Mouse (Mus musculus) stomach, embryonic 16.5 days (tissue): ENCODE results near the gene Kctd13. TPM values are rescaled to one million over a fixed set of nuclear protein-coding genes. Genes with fewer than 3 reads are reported as not detected.
A peak's percentile ranks its signal among the peaks of the same experiment; 100 is the strongest.
"Not testable (repeated sequence)": the region's sequence is repeated elsewhere in the genome, so short reads cannot be mapped to it uniquely, and the experiment has no call there.

Experiments used
- ATAC-seq: fragments of 200-750 bp; cut with Nextera tagmentation; 2 replicates; pipeline ENCODE4 v1.8.0; 2017; ENCODE audit warnings: moderate number of reproducible peaks, moderate TSS enrichment; ENCODE audit not compliant: insufficient read depth, low FRiP score
- H3K27ac ChIP-seq: fragments of 300-500 bp; sonication (generic); 2 replicates; pipeline ENCODE4 v1.5.1; 2014; ENCODE audit warnings: low read length
- H3K27me3 ChIP-seq: fragments of 300-500 bp; sonication (generic); 2 replicates; pipeline ENCODE4 v1.6.1; 2014; ENCODE audit warnings: low read length, control low read depth, mixed read lengths; ENCODE audit not compliant: control insufficient read depth, insufficient read depth
- H3K36me3 ChIP-seq: fragments of 300-500 bp; sonication (generic); 2 replicates; pipeline ENCODE4 v1.6.1; 2014; ENCODE audit warnings: low read length; ENCODE audit not compliant: control insufficient read depth, insufficient read depth
- H3K4me1 ChIP-seq: fragments of 300-500 bp; sonication (generic); 2 replicates; pipeline ENCODE4 v1.6.1; 2014; ENCODE audit warnings: low read length, control low read depth, mixed read lengths; ENCODE audit not compliant: control insufficient read depth, insufficient read depth
- H3K4me2 ChIP-seq: fragments of 300-500 bp; sonication (generic); 2 replicates; pipeline ENCODE4 v1.6.1; 2014; ENCODE audit warnings: low read depth, low read length, mixed read lengths
- H3K4me3 ChIP-seq: fragments of 300-500 bp; sonication (generic); replicated peaks from 2 replicates; pipeline ENCODE4 v1.5.1; 2014; ENCODE audit warnings: mild to moderate bottlenecking, low read length
- H3K9ac ChIP-seq: fragments of 300-500 bp; sonication (generic); 2 replicates; pipeline ENCODE4 v1.6.1; 2014; ENCODE audit warnings: low read length
- H3K9me3 ChIP-seq: fragments of 300-500 bp; sonication (generic); replicated peaks from 2 replicates; pipeline ENCODE4 v1.6.1; 2016; ENCODE audit warnings: low read length, control low read depth; ENCODE audit not compliant: control insufficient read depth
- WGBS: fragments of 180-500 bp; shearing (Covaris S2); extraction: QIAGEN DNeasy Blood & Tissue Kit; methylation state at CpG from one replicate; pipeline ENCODE4 v1.1.7; 2014; 5-methylcytosine and 5-hydroxymethylcytosine counted together
- polyA plus RNA-seq: library from polyadenylated mRNA; unstranded; fragments of >200 nt; fragmentation: Nextera tagmentation; extraction: Ambion mirVana; gene quantifications from 2 replicates; pipeline ENCODE4 v1.2.1, GENCODE M21; 2015

Kctd13 gene
- polyA plus RNA-seq, 1 experiment from 2014 or later: 11.3 TPM

DNA sequence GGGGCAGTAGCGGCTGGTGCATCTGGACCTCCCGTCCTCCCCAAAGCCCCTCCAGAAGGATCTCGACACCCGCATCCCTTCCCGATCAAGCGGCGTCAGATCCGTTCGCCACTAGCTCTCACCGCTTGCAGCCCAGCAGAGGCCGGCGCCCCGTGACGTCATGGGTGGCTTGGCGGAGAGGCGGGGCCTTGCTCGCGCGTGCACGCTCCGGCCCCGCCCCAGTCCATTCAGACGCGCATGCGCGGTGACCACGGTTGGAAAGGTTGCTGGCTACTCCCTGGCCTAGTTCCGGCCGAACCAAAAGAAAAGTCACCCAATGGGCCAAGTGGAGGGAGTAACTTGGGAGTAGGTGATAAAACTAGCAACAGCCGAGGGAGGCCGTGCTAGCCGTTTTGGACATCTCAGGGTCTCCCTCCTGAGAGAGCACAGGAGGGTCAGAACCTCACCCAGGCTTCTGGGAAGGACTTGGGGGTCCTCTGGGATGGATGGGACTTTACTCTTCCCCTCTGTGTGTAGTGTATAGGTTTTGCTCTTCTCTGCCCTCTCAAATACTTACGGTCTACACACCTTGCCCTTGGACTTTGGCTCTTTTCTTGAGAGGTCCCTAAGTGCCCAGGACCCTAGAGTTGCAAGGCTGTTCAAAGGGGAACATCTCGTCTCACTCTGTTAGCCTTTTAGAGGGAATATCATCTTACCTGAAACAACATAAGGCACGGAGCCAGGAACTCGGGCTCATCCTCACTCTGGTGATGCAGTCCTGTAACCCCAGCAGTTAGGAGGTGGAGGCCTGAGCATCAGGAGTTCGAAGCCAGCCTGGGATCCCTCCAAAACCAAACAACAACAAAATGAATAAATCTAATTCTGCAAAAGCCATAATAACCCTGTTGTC, 30.3 kb upstream of the Kctd13 start:
- Histone ChIP-seq H3K36me3 (no peaks in the 10 kb centered on the region), H3K4me2 (peak overlapping the region; percentile 82), H3K4me3 (peak overlapping the region; percentile 69), H3K27ac (peak overlapping the region; percentile 78), H3K4me1 (peaks cover 15% of the 10 kb centered on the region), H3K9me3 (no peaks in the 10 kb centered on the region), H3K9ac (peak overlapping the region; percentile 86), H3K27me3 (no peaks in the 10 kb centered on the region)
- WGBS: 11% methylated on average over 37 of the region's 37 CpGs
- peak; percentile 98 for ATAC-seq

- H3K4me3 ChIP-seq, H3K4me2 ChIP-seq, H3K36me3 ChIP-seq, H3K9me3 ChIP-seq, H3K9ac ChIP-seq, H3K27ac ChIP-seq, ATAC-seq, H3K27me3 ChIP-seq: not testable (repeated sequence)
- WGBS: 95% methylated on average over 7 of the region's 9 CpGs
- peaks cover 15% of the 10 kb centered on the region for H3K4me1 ChIP-seq
These were observed 28.9 kb upstream of the Kctd13 start for GRCm38 (mm10) chr7:126899781-126900180.

DNA sequence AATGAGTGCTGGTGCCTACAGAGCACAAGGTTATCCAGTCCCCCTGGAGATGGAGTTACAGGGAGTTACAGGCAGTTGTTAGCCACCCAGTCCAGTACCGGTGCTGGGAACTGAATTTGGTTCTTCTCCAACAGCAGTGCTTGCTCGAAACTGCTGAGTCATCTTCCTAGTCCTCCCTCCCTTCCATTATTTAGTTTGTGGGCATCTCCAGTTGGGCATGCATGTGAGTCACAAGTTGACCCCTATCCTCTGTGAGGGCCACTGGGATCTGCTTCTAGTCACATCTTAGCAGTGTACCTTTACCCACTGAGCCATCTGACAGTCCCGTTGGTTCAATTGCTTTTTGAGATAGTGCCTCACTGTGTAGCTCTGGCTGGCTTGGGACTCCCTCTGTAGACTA, 23.1 kb upstream of the Kctd13 start:
- H3K4me1 ChIP-seq: no peaks in the 10 kb centered on the region
- no peak for ATAC-seq
- no peak overlapping the region for H3K27ac ChIP-seq
- 66% methylated on average over 3 of the region's 3 CpGs for WGBS
- H3K27me3 ChIP-seq: no peaks in the 10 kb centered on the region
- no peaks in the 10 kb centered on the region for H3K36me3 ChIP-seq
- H3K9me3 ChIP-seq: no peaks in the 10 kb centered on the region
- no peak overlapping the region for H3K4me3 ChIP-seq
- H3K4me2 ChIP-seq: no peak overlapping the region
- H3K9ac ChIP-seq: no peak overlapping the region

GRCm38 (mm10) chr7:126914844-126915243, 13.8 kb upstream of the Kctd13 start:
- WGBS: 72% methylated on average over 3 of the region's 3 CpGs

DNA sequence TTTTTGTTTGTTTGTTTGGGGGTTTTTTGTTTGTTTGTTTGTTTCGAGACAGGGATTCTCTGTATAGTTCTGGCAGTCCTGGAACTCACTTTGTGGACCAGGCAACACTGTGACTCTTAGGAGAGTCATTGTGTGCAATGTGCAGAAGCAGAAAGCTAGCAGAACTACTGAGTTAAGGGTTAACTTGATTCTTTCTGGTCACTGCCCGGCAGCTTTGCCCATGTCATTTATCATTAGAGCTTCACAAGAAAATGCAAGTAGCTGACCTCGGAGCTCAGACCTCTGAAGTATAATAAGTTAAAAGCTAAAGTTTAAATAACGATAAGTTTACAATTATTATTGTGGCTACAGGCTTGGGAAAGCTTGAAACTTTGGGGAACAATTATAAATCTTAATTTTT, 10.3 kb upstream of the Kctd13 start:
- not testable (repeated sequence) for H3K9me3 ChIP-seq, H3K27ac ChIP-seq, H3K27me3 ChIP-seq, H3K4me3 ChIP-seq, H3K9ac ChIP-seq, ATAC-seq, H3K36me3 ChIP-seq, H3K4me2 ChIP-seq
- 18% methylated on average over 4 of the region's 4 CpGs for WGBS
- H3K4me1 ChIP-seq: peaks cover 11% of the 10 kb centered on the region

More at GRCm38 (mm10) chr7:126914844-126915243, 13.8 kb upstream of the Kctd13 start:
- H3K36me3 ChIP-seq: no peaks in the 10 kb centered on the region
- H3K4me3 ChIP-seq: no peak overlapping the region
- ATAC-seq: no peak
- no peak overlapping the region for H3K27ac ChIP-seq
- H3K27me3 ChIP-seq: no peaks in the 10 kb centered on the region
- H3K9me3 ChIP-seq: no peaks in the 10 kb centered on the region
- H3K4me2 ChIP-seq: no peak overlapping the region
- no peak overlapping the region for H3K9ac ChIP-seq
- no peaks in the 10 kb centered on the region for H3K4me1 ChIP-seq

- Histone ChIP-seq H3K4me1 (peaks cover 11% of the 10 kb centered on the region), H3K9ac (no peak overlapping the region), H3K36me3 (no peaks in the 10 kb centered on the region), H3K4me2 (no peak overlapping the region), H3K4me3 (no peak overlapping the region), H3K27me3 (no peaks in the 10 kb centered on the region), H3K9me3 (no peaks in the 10 kb centered on the region), H3K27ac (no peak overlapping the region)
- ATAC-seq: no peak
- WGBS: 67% methylated on average over 4 of the region's 4 CpGs
These were observed 8.7 kb upstream of the Kctd13 start for GRCm38 (mm10) chr7:126919973-126920372.

GRCm38 (mm10) chr7:126921563-126921962, 7.1 kb upstream of the Kctd13 start:
- Histone ChIP-seq H3K9ac (no peak overlapping the region), H3K4me1 (peaks cover 11% of the 10 kb centered on the region), H3K27me3 (no peaks in the 10 kb centered on the region), H3K27ac (no peak overlapping the region), H3K4me2 (no peak overlapping the region), H3K4me3 (no peak overlapping the region), H3K9me3 (no peaks in the 10 kb centered on the region), H3K36me3 (no peaks in the 10 kb centered on the region)
- 72% methylated on average over 2 of the region's 2 CpGs for WGBS
- no peak for ATAC-seq

DNA sequence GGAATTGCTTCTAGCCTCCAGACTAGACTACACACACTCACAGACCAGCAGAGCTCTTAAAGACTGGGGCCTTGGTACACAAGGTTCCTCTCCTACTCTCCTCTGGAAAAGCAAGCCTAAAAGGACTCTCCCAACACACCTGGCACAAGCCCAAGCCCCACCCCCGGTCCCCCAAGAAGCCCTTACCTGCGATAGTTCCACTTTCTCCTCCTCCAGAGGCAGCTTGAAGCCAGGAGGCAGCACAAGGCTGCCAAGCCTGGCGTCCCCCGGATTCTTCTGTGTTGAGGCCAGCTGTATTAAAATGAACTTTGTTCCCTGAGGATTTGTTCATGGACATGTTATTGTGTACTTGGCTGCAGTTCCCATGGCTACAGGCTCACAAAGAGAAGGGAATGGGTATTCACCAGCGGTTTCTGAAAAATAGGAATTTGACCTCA, 6.0 kb upstream of the Kctd13 start, which contains the start of gene Tmem219:
TSS of gene Tmem219 (minus strand) at position 294 of the 437 bp plus-strand sequence.
- H3K36me3 ChIP-seq: no peaks in the 10 kb centered on the region
- H3K4me1 ChIP-seq: peaks cover 11% of the 10 kb centered on the region
- H3K27me3 ChIP-seq: no peaks in the 10 kb centered on the region
- 25% methylated on average over 5 of the region's 5 CpGs for WGBS
- H3K4me2 ChIP-seq: peak within 1 kb of the TSS; percentile 3; the same call in 1 of the 2 replicates
- no peak within 1 kb of the TSS for H3K4me3 ChIP-seq
- H3K27ac ChIP-seq: peak within 1 kb of the TSS; percentile 60
- ATAC-seq: peak; percentile 84
- H3K9ac ChIP-seq: peak within 1 kb of the TSS; percentile 31
- H3K9me3 ChIP-seq: no peaks in the 10 kb centered on the region

DNA sequence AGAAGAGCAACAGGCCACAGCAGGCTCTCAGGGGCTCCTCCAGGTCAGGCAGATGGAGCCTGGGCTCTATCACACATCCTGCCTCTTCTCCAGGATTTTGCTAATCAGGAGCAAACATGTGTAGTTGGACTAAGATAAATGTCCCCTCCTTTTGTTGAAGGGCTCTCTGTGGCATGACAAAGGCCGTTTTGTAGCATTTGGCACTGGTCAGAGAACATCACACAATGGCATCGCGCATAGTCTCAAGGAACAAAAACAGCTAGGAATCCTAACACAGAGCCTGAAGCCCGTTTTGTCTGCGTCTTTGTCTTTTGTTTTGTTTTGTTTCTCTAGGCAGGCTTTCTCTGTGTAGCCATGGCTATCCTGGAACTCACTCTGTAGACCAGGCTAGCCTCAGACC, 4.7 kb upstream of the Kctd13 start:
- no peak overlapping the region for H3K9ac ChIP-seq
- H3K4me1 ChIP-seq: peaks cover 14% of the 10 kb centered on the region
- no peak for ATAC-seq
- H3K4me3 ChIP-seq: no peak overlapping the region
- no peaks in the 10 kb centered on the region for H3K9me3 ChIP-seq
- no peaks in the 10 kb centered on the region for H3K36me3 ChIP-seq
- no peaks in the 10 kb centered on the region for H3K27me3 ChIP-seq
- no peak overlapping the region for H3K27ac ChIP-seq
- 69% methylated on average over 5 of the region's 5 CpGs for WGBS
- no peak overlapping the region for H3K4me2 ChIP-seq
